Mouse (Mus musculus): ENCODE measurements at regions not wholly inside any gene's neighbourhood (a gene's known extent, or its start where the extent isn't known, plus 50 kb on each side); places are given as distances from the start of the nearest gene placed in this dataset.

GRCm38 (mm10) chr16:29774949-29775348, 195.8 kb downstream of the Opa1 start:
- Histone ChIP-seq H3K36me3 (no peaks in the 10 kb centered on the region), H3K4me2 (no peak overlapping the region), H3K4me1 (replicated peaks) (peaks cover 12% of the 10 kb centered on the region; the same call in 1 of the 2 replicates), H3K9me3 (no peaks in the 10 kb centered on the region), H3K27me3 (peaks cover 15% of the 10 kb centered on the region), H3K27ac (replicated peaks) (no peak overlapping the region), H3K9ac (no peak overlapping the region), H3K4me3 (no peak overlapping the region)
- ATAC-seq (ENCODE audit: low read depth), result no peak
- WGBS, result 28% methylated on average over 2 of the region's 2 CpGs

- Histone ChIP-seq H3K9me3 (no peaks in the 10 kb centered on the region), H3K4me3 (no peak overlapping the region), H3K27ac (replicated peaks) (no peak overlapping the region), H3K9ac (no peak overlapping the region), H3K36me3 (no peaks in the 10 kb centered on the region), H3K4me2 (no peak overlapping the region), H3K27me3 (peaks cover 15% of the 10 kb centered on the region), H3K4me1 (replicated peaks) (peaks cover 12% of the 10 kb centered on the region; the same call in 1 of the 2 replicates)
- 49% methylated on average over 5 of the region's 5 CpGs for WGBS
- ATAC-seq (ENCODE audit: low read depth), result no peak
Observed at GRCm38 (mm10) chr16:29775879-29776278, 196.7 kb downstream of the Opa1 start.

DNA sequence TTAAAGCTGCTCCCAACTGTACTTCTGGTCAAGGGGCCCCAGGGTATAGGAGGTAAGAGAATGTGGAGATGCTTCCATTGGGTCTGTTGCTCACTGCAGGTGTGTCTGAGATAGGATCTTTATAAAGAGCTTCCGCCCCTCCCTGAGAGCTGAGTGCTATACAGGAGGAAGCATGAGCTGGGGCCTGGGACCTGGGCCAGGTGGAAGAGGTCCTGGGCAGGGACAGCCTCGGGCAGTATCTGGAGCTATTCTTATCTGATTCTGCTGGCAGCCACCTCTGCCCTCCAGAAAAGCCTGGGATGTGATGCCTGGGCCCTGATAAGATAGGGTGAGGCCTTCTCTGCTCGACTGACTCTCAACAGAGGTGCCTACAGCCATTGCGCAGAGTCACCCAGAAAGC, 203.3 kb downstream of the Opa1 start:
- Histone ChIP-seq H3K9me3 (peaks cover 6% of the 10 kb centered on the region; the same call in 1 of the 2 replicates), H3K36me3 (no peaks in the 10 kb centered on the region), H3K4me2 (no peak overlapping the region), H3K9ac (no peak overlapping the region), H3K27ac (replicated peaks) (no peak overlapping the region), H3K27me3 (peaks cover 7% of the 10 kb centered on the region; the same call in 1 of the 2 replicates), H3K4me1 (replicated peaks) (no peaks in the 10 kb centered on the region), H3K4me3 (no peak overlapping the region)
- ATAC-seq (ENCODE audit: low read depth), result no peak
- 92% methylated on average over 4 of the region's 4 CpGs for WGBS

- Histone ChIP-seq H3K9ac (no peak overlapping the region), H3K36me3 (no peaks in the 10 kb centered on the region), H3K27ac (replicated peaks) (no peak overlapping the region), H3K4me2 (no peak overlapping the region), H3K27me3 (peaks cover 10% of the 10 kb centered on the region; the same call in 1 of the 2 replicates), H3K4me3 (no peak overlapping the region), H3K4me1 (replicated peaks) (no peaks in the 10 kb centered on the region), H3K9me3 (peaks cover 6% of the 10 kb centered on the region; the same call in 1 of the 2 replicates)
- no peak for ATAC-seq (ENCODE audit: low read depth)
- WGBS, result 88% methylated on average over 3 of the region's 3 CpGs
Observed at GRCm38 (mm10) chr16:29785114-29785513, 206.0 kb downstream of the Opa1 start.

- no peak overlapping the region for H3K27ac ChIP-seq (replicated peaks)
- no peaks in the 10 kb centered on the region for H3K4me1 ChIP-seq (replicated peaks)
- no peak for ATAC-seq (ENCODE audit: low read depth)
- WGBS, result 85% methylated on average over 8 of the region's 8 CpGs
- no peak overlapping the region for H3K4me3 ChIP-seq
- no peak overlapping the region for H3K4me2 ChIP-seq
- H3K9ac ChIP-seq, result no peak overlapping the region
- H3K27me3 ChIP-seq, result peaks cover 13% of the 10 kb centered on the region; the same call in 1 of the 2 replicates
- H3K9me3 ChIP-seq, result peaks cover 6% of the 10 kb centered on the region; the same call in 1 of the 2 replicates
- no peaks in the 10 kb centered on the region for H3K36me3 ChIP-seq
Observed at GRCm38 (mm10) chr16:29786540-29786939, 207.4 kb downstream of the Opa1 start.

- H3K9me3 ChIP-seq, result peaks cover 6% of the 10 kb centered on the region; the same call in 1 of the 2 replicates
- no peak overlapping the region for H3K4me2 ChIP-seq
- ATAC-seq (ENCODE audit: low read depth), result no peak
- 70% methylated on average over 5 of the region's 5 CpGs for WGBS
- H3K27me3 ChIP-seq, result peaks cover 6% of the 10 kb centered on the region; the same call in 1 of the 2 replicates
- H3K27ac ChIP-seq (replicated peaks), result no peak overlapping the region
- H3K4me1 ChIP-seq (replicated peaks), result no peaks in the 10 kb centered on the region
- no peak overlapping the region for H3K4me3 ChIP-seq
- no peaks in the 10 kb centered on the region for H3K36me3 ChIP-seq
- no peak overlapping the region for H3K9ac ChIP-seq
Observed at GRCm38 (mm10) chr16:29787633-29788511, 208.7 kb downstream of the Opa1 start.

- no peaks in the 10 kb centered on the region for H3K36me3 ChIP-seq
- 93% methylated on average over 3 of the region's 3 CpGs for WGBS
- H3K27ac ChIP-seq (replicated peaks), result no peak overlapping the region
- H3K4me3 ChIP-seq, result no peak overlapping the region
- no peak for ATAC-seq (ENCODE audit: low read depth)
- no peak overlapping the region for H3K9ac ChIP-seq
- H3K4me2 ChIP-seq, result no peak overlapping the region
- H3K4me1 ChIP-seq (replicated peaks), result no peaks in the 10 kb centered on the region
- H3K9me3 ChIP-seq, result peaks cover 5% of the 10 kb centered on the region; the same call in 1 of the 2 replicates
- H3K27me3 ChIP-seq, result peaks cover 7% of the 10 kb centered on the region; the same call in 1 of the 2 replicates
Observed at GRCm38 (mm10) chr16:29790064-29790463, 210.9 kb downstream of the Opa1 start.

- H3K4me3 ChIP-seq, result no peak overlapping the region
- no peaks in the 10 kb centered on the region for H3K9me3 ChIP-seq
- H3K27ac ChIP-seq (replicated peaks), result no peak overlapping the region
- no peaks in the 10 kb centered on the region for H3K36me3 ChIP-seq
- no peak overlapping the region for H3K9ac ChIP-seq
- H3K27me3 ChIP-seq, result peaks cover 35% of the 10 kb centered on the region
- ATAC-seq (ENCODE audit: low read depth), result no peak
- peaks cover 12% of the 10 kb centered on the region for H3K4me1 ChIP-seq (replicated peaks)
- 61% methylated on average over 3 of the region's 3 CpGs for WGBS
- H3K4me2 ChIP-seq, result no peak overlapping the region
Observed at GRCm38 (mm10) chr16:29799250-29799649, 220.1 kb downstream of the Opa1 start.

DNA sequence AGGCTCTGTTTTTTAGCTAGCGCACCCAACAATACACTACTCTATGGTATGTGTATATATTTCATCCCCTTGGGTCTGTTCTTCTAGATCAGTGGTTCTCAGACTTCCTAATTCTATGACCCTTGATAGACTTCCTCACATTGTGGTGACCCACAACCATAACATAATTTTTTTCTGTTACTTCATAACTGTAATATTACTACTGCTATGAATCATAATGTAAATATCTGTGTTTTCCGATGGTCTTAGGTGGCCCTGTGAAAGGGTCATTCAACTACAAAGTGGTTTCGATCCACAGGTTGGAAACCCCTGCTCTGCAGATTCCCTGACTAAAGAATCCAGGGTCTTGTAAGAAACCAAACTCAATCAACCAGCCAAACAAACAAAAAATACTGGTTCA, 220.8 kb downstream of the Opa1 start:
- Histone ChIP-seq H3K9me3 (no peaks in the 10 kb centered on the region), H3K27me3 (peaks cover 38% of the 10 kb centered on the region)
- ATAC-seq (ENCODE audit: low read depth), result no peak

DNA sequence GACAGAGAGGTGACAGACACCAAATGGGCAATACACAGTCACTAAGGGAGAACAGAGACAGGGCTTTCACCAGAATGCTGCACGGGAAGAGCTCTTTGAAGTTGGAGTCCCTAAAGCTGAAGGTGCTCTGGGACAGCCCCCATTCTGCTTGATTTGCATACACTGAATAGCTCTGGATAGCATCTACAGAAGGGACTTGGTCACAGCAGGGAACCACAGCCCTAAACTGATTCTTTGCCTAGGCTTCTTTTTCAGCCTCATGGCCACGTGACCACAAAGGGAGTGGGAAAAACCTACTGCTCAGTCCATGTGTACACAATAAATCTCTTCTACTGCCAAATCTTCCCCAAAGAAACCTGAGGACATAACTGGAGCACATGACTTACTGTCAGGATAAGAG, 221.3 kb downstream of the Opa1 start:
- Histone ChIP-seq H3K4me2 (no peak overlapping the region), H3K9ac (no peak overlapping the region), H3K27me3 (peaks cover 38% of the 10 kb centered on the region), H3K9me3 (no peaks in the 10 kb centered on the region), H3K4me1 (replicated peaks) (peaks cover 12% of the 10 kb centered on the region), H3K36me3 (no peaks in the 10 kb centered on the region), H3K27ac (replicated peaks) (no peak overlapping the region), H3K4me3 (no peak overlapping the region)
- 5% methylated on average over 2 of the region's 2 CpGs for WGBS
- ATAC-seq (ENCODE audit: low read depth), result no peak

More for the DNA sequence above, 220.8 kb downstream of the Opa1 start:
- Histone ChIP-seq H3K27ac (replicated peaks) (no peak overlapping the region), H3K36me3 (no peaks in the 10 kb centered on the region), H3K4me3 (no peak overlapping the region), H3K4me1 (replicated peaks) (peaks cover 12% of the 10 kb centered on the region), H3K4me2 (no peak overlapping the region), H3K9ac (no peak overlapping the region)
- WGBS, result 65% methylated on average over 3 of the region's 3 CpGs

- ATAC-seq (ENCODE audit: low read depth), result no peak
- Histone ChIP-seq H3K27ac (replicated peaks) (no peak overlapping the region), H3K36me3 (no peaks in the 10 kb centered on the region), H3K4me1 (replicated peaks) (peaks cover 12% of the 10 kb centered on the region), H3K4me2 (no peak overlapping the region), H3K9me3 (no peaks in the 10 kb centered on the region), H3K9ac (no peak overlapping the region), H3K4me3 (no peak overlapping the region), H3K27me3 (peaks cover 37% of the 10 kb centered on the region)
- WGBS, result 83% methylated on average over 7 of the region's 7 CpGs
Observed at GRCm38 (mm10) chr16:29802085-29802484, 223.0 kb downstream of the Opa1 start.

DNA sequence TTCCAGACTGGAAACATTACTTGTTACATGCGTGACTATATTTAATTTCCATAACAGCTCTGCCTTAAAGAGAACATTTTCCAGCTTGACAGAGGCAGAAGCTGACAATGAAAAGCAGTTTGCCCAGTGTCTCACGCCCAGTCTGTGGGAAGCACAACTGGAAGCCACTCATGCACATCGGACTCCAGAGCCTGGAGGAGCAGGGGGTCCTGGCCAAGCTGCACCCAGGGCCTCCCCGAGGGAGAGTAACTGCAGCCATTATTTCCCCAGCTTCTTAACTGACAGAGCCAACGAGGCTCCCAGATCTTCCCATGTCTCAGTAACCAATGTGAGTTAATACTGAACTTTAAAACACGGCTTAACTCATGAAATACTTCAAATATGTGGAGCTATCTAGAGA, 223.5 kb downstream of the Opa1 start:
- Histone ChIP-seq H3K4me2 (no peak overlapping the region), H3K36me3 (no peaks in the 10 kb centered on the region), H3K27ac (replicated peaks) (no peak overlapping the region), H3K9me3 (no peaks in the 10 kb centered on the region), H3K4me3 (no peak overlapping the region), H3K9ac (no peak overlapping the region), H3K4me1 (replicated peaks) (peaks cover 8% of the 10 kb centered on the region), H3K27me3 (peaks cover 37% of the 10 kb centered on the region)
- WGBS, result 53% methylated on average over 6 of the region's 6 CpGs
- no peak for ATAC-seq (ENCODE audit: low read depth)
